Comparison of ENCODE assay signal across 10 mouse cellular contexts in genomic region chr14:122882201-122882639, GRCm38 (mm10). TPM values are rescaled to one million over a fixed set of nuclear protein-coding genes. Genes with fewer than 3 reads are reported as not detected.
A peak's percentile ranks its signal among the peaks of the same experiment; 100 is the strongest.
DNase-seq lines count a peak whose midpoint lies in the region; ATAC-seq and TF ChIP-seq lines count a peak whose summit lies in the region.
"Had no signal": no experiment of that assay in that cellular context is flagged by ENCODE, and none has a peak within 500 bp of the region (broad histone marks: within the 10 kb centered on the region; RNA-seq: fewer than 3 reads in every experiment).

No protein-coding gene starts in this region.

- WGBS in hindbrain, embryonic 12.5 days: 47% methylated on average over 9 of the region's 9 CpGs
- WGBS in midbrain, embryonic 15.5 days: 36% methylated on average over 9 of the region's 9 CpGs

- H3K4me3 ChIP-seq in cortical plate, adult 2 months (ENCODE audit: insufficient read depth, low read length): no peak overlapping the region
- no peak overlapping the region for H3K4me3 ChIP-seq in hindbrain, embryonic 12.5 days
- no peak overlapping the region for H3K4me3 ChIP-seq in midbrain, embryonic 15.5 days

- DNase-seq in cerebellum, adult 9-11 months: peak; percentile 71
- no peak for DNase-seq in lung, postnatal 36 days
- DNase-seq in left cerebral cortex, adult 18-20 months (ENCODE audit: low spot score in 2 of 2): no peak
- DNase-seq: kidney, adult 11 months; lung, embryonic 14.5 days had no signal

- H3K36me3 ChIP-seq in hindbrain, embryonic 12.5 days: no peaks in the 10 kb centered on the region
- no peaks in the 10 kb centered on the region for H3K36me3 ChIP-seq in midbrain, embryonic 15.5 days (replicated peaks)

- no peaks in the 10 kb centered on the region for H3K9me3 ChIP-seq in hindbrain, embryonic 12.5 days (replicated peaks)
- H3K9me3 ChIP-seq in midbrain, embryonic 15.5 days: no peaks in the 10 kb centered on the region
- H3K9me3 ChIP-seq: G1E had no signal

- peaks cover 5% of the 10 kb centered on the region; the same call in 1 of the 2 replicates for H3K4me1 ChIP-seq in cortical plate, adult 2 months (ENCODE audit: control insufficient read depth, insufficient read depth, low read length)
- H3K4me1 ChIP-seq in hindbrain, embryonic 12.5 days: peaks cover 27% of the 10 kb centered on the region
- peaks cover 26% of the 10 kb centered on the region for H3K4me1 ChIP-seq in midbrain, embryonic 15.5 days

- no peak overlapping the region for H3K9ac ChIP-seq in hindbrain, embryonic 12.5 days
- H3K9ac ChIP-seq in midbrain, embryonic 15.5 days: no peak overlapping the region
- H3K9ac ChIP-seq: lung, embryonic 14.5 days had no signal

- TF ChIP-seq POLR2A in cortical plate, adult 2 months (IDR thresholded peaks at IDR 0.05; ENCODE audit: extremely low read depth, insufficient read depth, low read length): no peak

- peak overlapping the region; percentile 75 for H3K27ac ChIP-seq in cortical plate, adult 2 months (ENCODE audit: insufficient read depth, low read length)
- H3K27ac ChIP-seq in hindbrain, embryonic 12.5 days: peak overlapping the region; percentile 73
- H3K27ac ChIP-seq in midbrain, embryonic 15.5 days: peak overlapping the region; percentile 32; the same call in 1 of the 2 replicates

- no peaks in the 10 kb centered on the region for H3K27me3 ChIP-seq in hindbrain, embryonic 12.5 days
- no peaks in the 10 kb centered on the region for H3K27me3 ChIP-seq in midbrain, embryonic 15.5 days (replicated peaks)

- H3K4me2 ChIP-seq in hindbrain, embryonic 12.5 days (replicated peaks): no peak overlapping the region
- H3K4me2 ChIP-seq in midbrain, embryonic 15.5 days: no peak overlapping the region
- H3K4me2 ChIP-seq: lung, embryonic 14.5 days had no signal

- ATAC-seq in hindbrain, embryonic 12.5 days (ENCODE audit: low FRiP score): peak; percentile 30
- ATAC-seq in midbrain, embryonic 15.5 days (replicated peaks): peak; percentile 49
- ATAC-seq in erythroid progenitor cell, adult 5-6 weeks (replicated peaks; ENCODE audit: low FRiP score, poor library complexity, severe bottlenecking): no peak

- TF ChIP-seq CTCF in cortical plate, adult 2 months (IDR thresholded peaks at IDR 0.05; ENCODE audit: extremely low read depth, insufficient read depth, low read length): no peak

RNA-seq across cellular contexts. Expression of gene Ggact, which starts 31.3 kb away (rescaled TPM):
- 50.5 and 53.2 TPM in 2 replicates for polyA plus RNA-seq in cortical plate, adult 2 months (2012; rRNA removed)
- 7.7 and 8.6 TPM in 2 replicates for polyA plus RNA-seq in hindbrain, embryonic 12.5 days (2016; fragmentation: Nextera tagmentation; extraction: Ambion mirVana)
- 10.3 TPM in 2 replicates for polyA plus RNA-seq in midbrain, embryonic 15.5 days (2015; fragmentation: Nextera tagmentation; extraction: Ambion mirVana)
- total RNA-seq in erythroid progenitor cell, adult 5-6 weeks (2015; ENCODE audit: low replicate concordance): 6.3 TPM in 1 of 2 replicates, not detected in the other
- 5.5 TPM in 1 of 2 replicates, not detected in the other for total RNA-seq in erythroid progenitor cell, adult 5-6 weeks (2017; ENCODE audit: low replicate concordance)
- total RNA-seq in left cerebral cortex, adult 18-20 months (2021): 10 to 100 TPM; 36.7 to 40.9 TPM
